Mouse (Mus musculus): ENCODE measurements around the gene Gtf3c1.

- no peak for TF ChIP-seq CTCF (IDR thresholded peaks at IDR 0.05; ENCODE audit: extremely low read depth, insufficient read depth, insufficient read length, insufficient replicate concordance)
- TF ChIP-seq POLR2A (IDR thresholded peaks at IDR 0.05; ENCODE audit: low read depth, low read length), result no peak
Observed at GRCm38 (mm10) chr7:125752699-125753325, 45.2 kb upstream of the Gtf3c1 start.
